Mouse (Mus musculus) myocyte (in vitro differentiated cells): ENCODE measurements around the gene Rtn4. TPM values are rescaled to one million over a fixed set of nuclear protein-coding genes. Genes with fewer than 3 reads are reported as not detected.
A peak's percentile ranks its signal among the peaks of the same experiment; 100 is the strongest.

Experiments
- H3K27me3 ChIP-seq: one replicate; pipeline ENCODE4 v1.6.1; 2011; ENCODE audit not compliant: control insufficient read depth, insufficient read depth, insufficient read length
- H3K36me3 ChIP-seq: one replicate; pipeline ENCODE4 v1.6.1; 2011; ENCODE audit not compliant: control insufficient read depth, insufficient read depth
- H3K4me2 ChIP-seq: one replicate; pipeline ENCODE4 v1.6.1; 2011; ENCODE audit warnings: low read depth, control low read depth
- H3K4me3 ChIP-seq: one replicate; pipeline ENCODE4 v1.5.1; 2011; ENCODE audit warnings: mild to moderate bottlenecking, control low read depth, moderate library complexity
- H3K79me2 ChIP-seq: one replicate; pipeline ENCODE4 v1.6.1; 2011; ENCODE audit not compliant: control insufficient read depth, insufficient read depth
- H3ac ChIP-seq: one replicate; pipeline ENCODE4 v1.6.1; 2011; ENCODE audit not compliant: control insufficient read depth, insufficient read length
- CEBPB ChIP-seq: IDR thresholded peaks from 2 replicates; pipeline ENCODE4 v1.6.1; 2011; ENCODE audit warnings: mild to moderate bottlenecking, moderate library complexity; ENCODE audit not compliant: poor library complexity, insufficient read depth, severe bottlenecking
- E2F4 ChIP-seq: IDR thresholded peaks from one replicate; pipeline ENCODE4 v1.6.1; 2011; ENCODE audit warnings: mild to moderate bottlenecking, control low read depth, moderate library complexity; ENCODE audit not compliant: insufficient read depth
- MAX ChIP-seq: IDR thresholded peaks from one replicate; pipeline ENCODE4 v1.6.1; 2011; ENCODE audit warnings: low read depth, mild to moderate bottlenecking, control low read depth
- MYOD1 ChIP-seq, 3 experiments: IDR thresholded peaks; one replicate each; pipeline ENCODE4 v1.6.1; 2011; ENCODE audit warnings: control low read depth in 2 of 3, low read depth in 2 of 3, mild to moderate bottlenecking in 2 of 3, moderate library complexity in 1 of 3; ENCODE audit not compliant: insufficient read length in 2 of 3, control insufficient read depth in 1 of 3
- MYOG ChIP-seq, 3 experiments: IDR thresholded peaks; one replicate each; pipeline ENCODE4 v1.6.1; 2011; ENCODE audit warnings: control low read depth in 2 of 3, low read depth in 2 of 3, mild to moderate bottlenecking in 2 of 3; ENCODE audit not compliant: insufficient read length in 2 of 3, control insufficient read depth in 1 of 3, insufficient read depth in 1 of 3
- POLR2A ChIP-seq: IDR thresholded peaks from one replicate; pipeline ENCODE4 v1.6.1; 2011; ENCODE audit warnings: low read depth, mild to moderate bottlenecking, control low read depth, moderate library complexity; ENCODE audit not compliant: insufficient read length
- POLR2AphosphoS2 ChIP-seq: IDR thresholded peaks from one replicate; pipeline ENCODE4 v1.6.1; 2011; ENCODE audit warnings: low read depth, control low read depth; ENCODE audit not compliant: insufficient read length
- REST ChIP-seq: IDR thresholded peaks from one replicate; pipeline ENCODE4 v1.6.1; 2011; ENCODE audit warnings: mild to moderate bottlenecking, control low read depth, moderate library complexity; ENCODE audit not compliant: insufficient read depth, insufficient read length
- SRF ChIP-seq: IDR thresholded peaks from one replicate; pipeline ENCODE4 v1.6.1; 2011; ENCODE audit warnings: low read depth; ENCODE audit not compliant: control insufficient read depth, insufficient read length
- TCF12 ChIP-seq: IDR thresholded peaks from one replicate; pipeline ENCODE4 v1.6.1; 2011; ENCODE audit warnings: mild to moderate bottlenecking, control low read depth; ENCODE audit not compliant: poor library complexity, insufficient read depth, severe bottlenecking
- TCF3 ChIP-seq: IDR thresholded peaks from one replicate; pipeline ENCODE4 v1.6.1; 2011; ENCODE audit warnings: low read depth, control low read depth; ENCODE audit not compliant: insufficient read length
- USF1 ChIP-seq: IDR thresholded peaks from one replicate; pipeline ENCODE4 v1.6.1; 2011; ENCODE audit warnings: low read depth, mild to moderate bottlenecking, control low read depth, moderate library complexity
- polyA plus RNA-seq: library from polyadenylated mRNA; unstranded; fragments of >200 nt; fragmentation: generic; extraction: Trizol; gene quantifications from one replicate; pipeline ENCODE4 v1.2.1, GENCODE M21; 2012; ENCODE audit warnings: missing spikeins

Rtn4 gene
- polyA plus RNA-seq, 1 experiment = 309 TPM

- H3K27me3 ChIP-seq = no peaks in the 10 kb centered on the region
- H3K36me3 ChIP-seq = peaks cover 4% of the 10 kb centered on the region
- peak overlapping the region; percentile 93 for H3K4me3 ChIP-seq
- peak overlapping the region; percentile 94 for H3ac ChIP-seq
- H3K79me2 ChIP-seq = peaks cover 36% of the 10 kb centered on the region
- peak overlapping the region; percentile 96 for H3K4me2 ChIP-seq
- no peak for TF ChIP-seq POLR2AphosphoS2
- TF ChIP-seq REST = no peak
- TF ChIP-seq CEBPB = no peak
- TF ChIP-seq MAX = no peak
- peak in 2 of 3 experiments; percentile 12 to 22 for TF ChIP-seq MYOD1 (IDR thresholded peaks at IDR 0.05; ENCODE audit: control insufficient read depth in 1 of 3, insufficient read length in 2 of 3, low read depth in 2 of 3)
- TF ChIP-seq MYOG (IDR thresholded peaks at IDR 0.05; ENCODE audit: control insufficient read depth in 1 of 3, insufficient read depth in 1 of 3, insufficient read length in 2 of 3, low read depth in 2 of 3) = peak in 2 of 3 experiments; percentile 21 to 73
Observed at GRCm38 (mm10) chr11:29692111-29692682, 550 bp upstream of the Rtn4 start.

- Histone ChIP-seq H3K4me3 (peak overlapping the region; percentile 93), H3K4me2 (peak overlapping the region; percentile 92)
- peak in 1 of 3 experiments; percentile 26 for TF ChIP-seq MYOG (IDR thresholded peaks at IDR 0.05; ENCODE audit: control insufficient read depth in 1 of 3, insufficient read depth in 1 of 3, insufficient read length in 2 of 3, low read depth in 2 of 3)
- peak; percentile 21 for TF ChIP-seq POLR2AphosphoS2
- TF ChIP-seq POLR2A = peak; percentile 42
- no peak for TF ChIP-seq SRF
Observed at GRCm38 (mm10) chr11:29693576-29694410, 1.0 kb downstream of the Rtn4 start.

GRCm38 (mm10) chr11:29694754-29695153, 2.0 kb downstream of the Rtn4 start:
- Histone ChIP-seq H3K4me2 (peak overlapping the region; percentile 92), H3K4me3 (peak overlapping the region; percentile 93), H3K27me3 (no peaks in the 10 kb centered on the region), H3K79me2 (peaks cover 62% of the 10 kb centered on the region), H3K36me3 (peaks cover 10% of the 10 kb centered on the region), H3ac (no peak overlapping the region)
- no peak for TF ChIP-seq E2F4
- no peak for TF ChIP-seq MYOD1 (IDR thresholded peaks at IDR 0.05; ENCODE audit: control insufficient read depth in 1 of 3, insufficient read length in 2 of 3, low read depth in 2 of 3)
- TF ChIP-seq MAX = no peak
- TF ChIP-seq SRF = no peak
- no peak for TF ChIP-seq MYOG (IDR thresholded peaks at IDR 0.05; ENCODE audit: control insufficient read depth in 1 of 3, insufficient read depth in 1 of 3, insufficient read length in 2 of 3, low read depth in 2 of 3)
- TF ChIP-seq POLR2A = no peak
- no peak for TF ChIP-seq POLR2AphosphoS2

More at GRCm38 (mm10) chr11:29693576-29694410, 1.0 kb downstream of the Rtn4 start:
- Histone ChIP-seq H3ac (peak overlapping the region; percentile 94), H3K27me3 (no peaks in the 10 kb centered on the region), H3K79me2 (peaks cover 52% of the 10 kb centered on the region), H3K36me3 (peaks cover 10% of the 10 kb centered on the region)

DNA sequence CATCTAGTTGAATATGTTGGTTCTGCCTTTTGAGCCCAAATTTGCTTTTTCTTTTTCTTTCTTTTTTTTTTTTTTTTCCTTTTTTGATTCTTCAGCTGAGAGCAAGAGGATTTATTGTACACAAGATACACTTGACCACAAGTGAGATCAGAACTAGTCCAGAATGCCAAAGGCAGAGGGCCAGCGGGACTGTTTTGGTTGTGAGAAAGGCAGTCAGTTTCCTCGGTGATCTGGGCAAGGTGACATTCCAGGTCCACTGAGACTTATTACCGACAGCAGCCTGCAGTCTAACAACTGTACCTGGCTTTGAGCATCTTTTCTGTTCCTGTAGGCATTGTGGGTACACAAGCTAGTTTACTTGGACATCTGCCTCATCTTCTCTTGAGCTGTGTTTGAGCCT, 10.0 kb downstream of the Rtn4 start:
- peak overlapping the region; percentile 20 for H3K4me2 ChIP-seq
- H3ac ChIP-seq = no peak overlapping the region
- H3K27me3 ChIP-seq = no peaks in the 10 kb centered on the region
- peaks cover 33% of the 10 kb centered on the region for H3K36me3 ChIP-seq
- H3K4me3 ChIP-seq = no peak overlapping the region
- peaks cover 100% of the 10 kb centered on the region for H3K79me2 ChIP-seq
- no peak for TF ChIP-seq CEBPB
- TF ChIP-seq REST = no peak
- TF ChIP-seq TCF12 = no peak
- no peak for TF ChIP-seq USF1
- TF ChIP-seq MYOG (IDR thresholded peaks at IDR 0.05; ENCODE audit: control insufficient read depth in 1 of 3, insufficient read depth in 1 of 3, insufficient read length in 2 of 3, low read depth in 2 of 3) = no peak
- no peak for TF ChIP-seq TCF3
- TF ChIP-seq E2F4 = no peak
- TF ChIP-seq MAX = no peak
- no peak for TF ChIP-seq POLR2AphosphoS2
- no peak for TF ChIP-seq POLR2A
- TF ChIP-seq MYOD1 (IDR thresholded peaks at IDR 0.05; ENCODE audit: control insufficient read depth in 1 of 3, insufficient read length in 2 of 3, low read depth in 2 of 3) = no peak
- no peak for TF ChIP-seq SRF

GRCm38 (mm10) chr11:29705263-29705662, 12.5 kb downstream of the Rtn4 start:
- H3K27me3 ChIP-seq = no peaks in the 10 kb centered on the region
- no peak for TF ChIP-seq REST
- TF ChIP-seq USF1 = no peak
- TF ChIP-seq SRF = no peak
- no peak for TF ChIP-seq MAX
- no peak for TF ChIP-seq MYOD1 (IDR thresholded peaks at IDR 0.05; ENCODE audit: control insufficient read depth in 1 of 3, insufficient read length in 2 of 3, low read depth in 2 of 3)
- no peak for TF ChIP-seq TCF3
- TF ChIP-seq POLR2A = no peak
- TF ChIP-seq E2F4 = no peak
- no peak for TF ChIP-seq MYOG (IDR thresholded peaks at IDR 0.05; ENCODE audit: control insufficient read depth in 1 of 3, insufficient read depth in 1 of 3, insufficient read length in 2 of 3, low read depth in 2 of 3)
- TF ChIP-seq TCF12 = no peak
- no peak for TF ChIP-seq POLR2AphosphoS2
- no peak for TF ChIP-seq CEBPB
- H3K4me3 ChIP-seq = no peak overlapping the region
- H3K4me2 ChIP-seq = peak overlapping the region; percentile 18
- no peak overlapping the region for H3ac ChIP-seq
- H3K79me2 ChIP-seq = peaks cover 100% of the 10 kb centered on the region
- peaks cover 52% of the 10 kb centered on the region for H3K36me3 ChIP-seq
